Mouse (Mus musculus) megakaryocyte-erythroid progenitor cell, adult 5 weeks (primary cell): Measurements from ENCODE around the gene Olfr212. TPM values are rescaled to one million over a fixed set of nuclear protein-coding genes. Genes with fewer than 3 reads are reported as not detected.

Source experiments
- polyA plus RNA-seq: library from polyadenylated mRNA; stranded (reverse); fragments of >175 nt; gene quantifications from 2 replicates; pipeline ENCODE4 v1.2.3, GENCODE M21; 2012

Olfr212 gene
- polyA plus RNA-seq = not detected in 2 replicates

DNA sequence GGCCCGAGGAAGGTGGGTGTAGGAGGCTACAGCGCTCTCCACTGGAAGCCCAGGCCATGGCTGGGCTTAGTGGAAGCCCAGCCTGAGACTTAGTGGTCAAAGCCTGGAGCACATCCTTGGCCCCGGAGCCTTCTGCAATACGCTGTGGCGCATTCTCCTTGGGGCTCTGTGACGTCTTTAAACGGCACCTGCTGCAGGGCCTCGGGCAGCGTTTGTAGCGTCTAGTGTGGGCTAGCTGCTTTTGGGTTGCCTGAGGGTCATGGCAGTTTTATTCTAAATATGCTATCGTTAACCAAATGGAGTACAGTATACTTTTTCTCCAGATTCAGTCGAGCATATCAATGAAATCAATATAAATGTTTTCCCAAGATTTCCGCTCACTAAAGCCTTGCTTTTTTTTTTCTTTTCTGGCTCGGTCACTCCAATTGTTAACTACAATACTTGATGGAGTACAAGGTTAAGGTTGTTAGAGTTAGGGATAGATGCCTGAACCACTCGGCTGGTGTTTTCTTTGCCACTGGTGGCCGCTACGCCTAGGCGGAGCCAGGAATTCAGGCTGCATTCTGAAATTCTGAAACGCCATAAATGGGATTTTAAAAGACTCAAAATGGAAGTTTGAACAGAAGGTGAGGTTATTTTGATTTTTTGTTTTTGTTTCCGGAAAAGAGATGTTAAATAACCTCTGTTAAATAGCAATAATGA is at the start of gene Olfr212:
Olfr212 (plus strand) TSS at position 215 of the 702 bp plus-strand sequence.

DNA sequence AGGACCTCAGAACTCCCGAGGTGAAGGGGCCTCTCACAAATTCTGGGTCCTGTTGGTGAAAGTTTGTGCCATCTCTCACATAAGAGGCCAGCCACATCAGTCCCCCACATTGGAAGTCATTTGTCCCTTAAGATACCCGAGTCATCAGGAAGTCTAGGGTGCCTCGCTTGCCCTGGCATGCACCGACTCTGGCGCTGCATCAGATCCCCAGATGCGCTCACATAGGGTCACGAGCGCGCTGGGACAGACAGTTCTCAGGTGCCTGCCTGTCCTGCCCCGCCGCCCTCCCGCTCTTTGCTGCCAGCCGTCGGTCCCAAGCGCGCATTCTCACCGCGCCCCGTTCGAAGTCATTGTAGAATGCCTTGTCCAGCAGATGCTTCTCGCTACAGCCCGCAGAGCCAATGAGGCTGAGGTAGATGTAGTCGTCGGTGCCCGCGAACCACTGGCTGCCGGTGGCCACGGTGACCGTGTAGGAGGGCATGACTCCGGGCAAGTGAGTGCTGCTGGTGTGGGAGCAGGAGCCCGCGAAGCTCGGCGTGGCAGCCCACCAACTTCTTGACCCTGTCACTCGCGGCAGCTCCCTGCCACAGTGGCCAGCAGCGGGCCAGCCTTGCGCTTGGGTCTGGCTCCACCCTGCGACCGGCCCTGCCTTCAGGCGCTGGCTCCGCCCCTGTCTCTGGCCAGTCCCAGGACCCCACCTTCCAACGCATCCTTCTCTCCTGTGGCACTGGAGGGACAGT is 45.6 kb upstream of the Olfr212 start, which contains the start of gene Alox5:
Alox5 (minus strand) TSS at position 635 of the 740 bp plus-strand sequence.

DNA sequence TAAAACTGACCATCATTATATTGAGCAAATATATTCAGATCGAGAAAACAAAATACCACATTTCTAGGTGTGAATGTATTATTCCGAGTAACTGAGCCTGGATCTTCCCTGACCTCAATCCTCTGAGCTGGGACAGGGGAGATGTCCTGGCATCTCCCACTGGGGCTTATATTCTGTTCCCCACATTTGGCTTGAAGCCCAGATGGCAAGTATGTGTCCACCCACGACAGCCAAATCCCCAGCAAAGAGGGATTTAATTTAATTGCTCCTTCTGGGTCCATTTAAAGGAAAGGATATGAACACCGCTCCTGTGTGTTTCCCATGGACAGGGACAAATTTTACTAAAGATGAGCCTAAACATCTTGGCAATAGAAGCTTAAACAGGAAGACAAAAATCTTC is 17.5 kb upstream of the Olfr212 start, which contains the start of gene Olfr211:
Olfr211 (plus strand) TSS at position 301 of the 400 bp plus-strand sequence.

DNA sequence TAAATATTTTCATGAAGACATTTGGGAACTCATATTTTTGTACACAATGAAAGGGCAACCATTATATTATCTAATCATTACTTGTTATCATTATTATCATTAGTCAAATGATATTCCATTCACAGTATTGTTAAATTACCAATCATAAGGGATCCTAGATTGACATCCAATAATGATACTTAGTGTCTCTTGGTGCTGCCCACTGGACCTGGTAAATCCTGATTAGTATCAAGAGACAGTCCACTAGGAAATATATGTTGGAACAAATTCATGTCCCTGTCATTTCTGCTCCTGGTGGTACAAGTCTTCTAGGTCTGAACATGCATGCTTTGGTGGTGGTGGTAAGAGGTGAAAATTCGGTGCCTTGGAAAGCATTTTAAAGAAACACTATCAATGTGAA is 31.8 kb downstream of the Olfr212 start, which contains the start of gene Olfr213:
Olfr213 (plus strand) TSS at position 301 of the 400 bp plus-strand sequence.

DNA sequence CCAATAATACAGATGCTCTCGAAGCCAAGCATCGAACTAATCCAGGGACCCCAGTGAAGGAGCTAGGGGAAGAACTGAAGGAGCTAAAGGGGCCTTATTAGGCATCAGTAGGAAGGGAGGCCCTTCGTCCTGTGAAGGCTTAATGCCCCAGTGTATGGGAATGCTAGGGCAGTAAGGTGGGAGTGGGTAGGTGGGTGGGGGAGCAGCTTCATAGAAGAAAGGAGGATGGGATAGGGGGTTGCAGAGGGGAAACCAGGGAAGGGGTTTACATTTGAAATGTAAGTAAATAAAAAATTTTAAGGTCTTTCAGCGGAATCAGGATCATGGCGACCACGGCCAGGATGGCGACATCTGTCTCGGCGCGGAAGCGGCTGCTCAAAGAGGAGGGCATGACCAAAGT is 44.5 kb downstream of the Olfr212 start, which contains the start of gene Gm5580:
Gm5580 (plus strand) TSS at position 301 of the 400 bp plus-strand sequence.

DNA sequence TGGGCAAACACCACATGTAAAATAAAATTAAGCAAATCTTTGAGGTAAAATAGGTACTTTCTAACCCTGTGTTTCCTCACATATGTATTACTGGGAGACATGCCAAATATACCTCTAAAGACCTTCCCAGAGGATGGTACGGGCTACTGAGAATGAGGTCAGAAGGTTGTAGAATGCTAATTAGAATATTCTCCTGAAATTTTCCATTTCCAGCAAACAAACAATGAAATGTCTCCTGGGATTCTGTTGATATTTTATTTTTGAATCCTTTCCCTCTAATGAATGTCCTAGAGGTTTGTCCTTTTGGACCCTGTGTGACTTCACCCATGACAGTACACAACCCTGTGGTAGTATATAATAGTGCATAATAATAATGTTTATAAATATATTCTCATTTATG is 47.6 kb downstream of the Olfr212 start, which contains the start of gene Olfr214:
Olfr214 (plus strand) TSS at position 301 of the 400 bp plus-strand sequence.

Other genes with a start within 250 kb of the Olfr212 start
- gene Zfand4, start 242.3 kb upstream of the Olfr212 start, polyA plus RNA-seq = 1.7 and 1.9 TPM in 2 replicates
- gene March8, start 168.5 kb upstream of the Olfr212 start, polyA plus RNA-seq = 6.2 and 7.0 TPM in 2 replicates
- 5.7 and 5.8 TPM in 2 replicates for gene Alox5, start 45.3 kb upstream of the Olfr212 start, polyA plus RNA-seq
- gene Olfr211, start 17.4 kb upstream of the Olfr212 start, polyA plus RNA-seq = not detected in 2 replicates
- gene Olfr213, start 31.9 kb downstream of the Olfr212 start, polyA plus RNA-seq = 0.01 TPM in 1 of 2 replicates, not detected in the other
- 0.09 and 0.17 TPM in 2 replicates for gene Gm5580, start 44.6 kb downstream of the Olfr212 start, polyA plus RNA-seq
- gene Olfr214, start 47.7 kb downstream of the Olfr212 start, polyA plus RNA-seq = not detected in 2 replicates
- 0.03 TPM in 1 of 2 replicates, not detected in the other for gene Olfr215, start 77.7 kb downstream of the Olfr212 start, polyA plus RNA-seq
- gene Zfp422, start 122.5 kb downstream of the Olfr212 start, polyA plus RNA-seq = 11.8 and 15.8 TPM in 2 replicates
- gene Depp1, start 144.1 kb downstream of the Olfr212 start, polyA plus RNA-seq = 2.8 and 3.7 TPM in 2 replicates
- 16.1 and 33.2 TPM in 2 replicates for gene Rassf4, start 167.4 kb downstream of the Olfr212 start, polyA plus RNA-seq
- gene Tmem72, start 210.4 kb downstream of the Olfr212 start, polyA plus RNA-seq = 0.01 TPM in 1 of 2 replicates, not detected in the other